Mouse (Mus musculus) thymus, adult 2 months (tissue): ENCODE measurements around the gene Ptpdc1.

Source experiments
- CTCF ChIP-seq: fragments of 200-500 bp; IDR thresholded peaks from 2 replicates; pipeline ENCODE4 v1.5.1; 2012; ENCODE audit warnings: mild to moderate bottlenecking, control low read depth, low read length, moderate library complexity, borderline replicate concordance; ENCODE audit not compliant: control insufficient read depth, poor library complexity, insufficient read depth; ENCODE audit errors: extremely low read depth
- POLR2A ChIP-seq: fragments of 200-500 bp; IDR thresholded peaks from 2 replicates; pipeline ENCODE4 v1.6.1; 2012; ENCODE audit warnings: mild to moderate bottlenecking, low read length, control low read depth, moderate library complexity; ENCODE audit not compliant: control insufficient read depth, poor library complexity, insufficient read depth; ENCODE audit errors: extremely low read depth

DNA sequence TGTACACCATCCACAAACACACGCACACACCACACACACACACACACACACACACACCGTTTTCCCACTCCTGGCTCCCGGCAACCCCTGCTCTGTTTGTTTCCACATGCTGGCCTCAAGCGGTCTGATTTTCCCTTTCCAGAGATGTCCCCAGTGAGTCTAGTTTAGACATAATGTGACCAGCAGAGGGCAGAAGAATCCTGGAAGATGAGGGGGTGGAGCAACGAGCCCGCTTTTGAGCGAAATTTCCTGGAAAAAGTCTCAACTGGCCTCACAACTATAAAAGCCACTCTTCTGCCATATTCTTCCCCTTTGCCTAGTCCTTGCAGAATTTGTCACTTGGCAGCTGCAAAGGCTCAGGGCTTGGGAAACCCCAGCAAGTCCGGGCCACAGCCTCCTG, 30.2 kb upstream of the Ptpdc1 start:
- 0 out of 2 replicates have a peak, but pooled peaks have one; percentile 34 for TF ChIP-seq CTCF
- TF ChIP-seq POLR2A = no peak
